Mouse (Mus musculus) kidney, adult 11 months (tissue): ENCODE measurements around the gene Wrnip1.
A peak's percentile ranks its signal among the peaks of the same experiment; 100 is the strongest.
"Not testable (repeated sequence)": the region's sequence is repeated elsewhere in the genome, so short reads cannot be mapped to it uniquely, and the experiment has no call there.

Experiments
- DNase-seq: peaks from one replicate; pipeline ENCODE4 v3.0.0; 2022

Wrnip1 gene

GRCm38 (mm10) chr13:32853073-32853472, 51.2 kb downstream of the Wrnip1 start:
- no peak for DNase-seq

GRCm38 (mm10) chr13:32860821-32861220, 59.0 kb downstream of the Wrnip1 start:
- no peak for DNase-seq

- DNase-seq: no peak
Measured at GRCm38 (mm10) chr13:32863456-32863855, 61.6 kb downstream of the Wrnip1 start.

- not testable (repeated sequence) for DNase-seq
Measured at GRCm38 (mm10) chr13:32864529-32864928, 62.7 kb downstream of the Wrnip1 start.

- no peak for DNase-seq
Measured at GRCm38 (mm10) chr13:32865591-32865990, 63.8 kb downstream of the Wrnip1 start.

- peak; percentile 27 for DNase-seq
Measured at GRCm38 (mm10) chr13:32866484-32866883, 64.6 kb downstream of the Wrnip1 start.

GRCm38 (mm10) chr13:32867030-32867429, 65.2 kb downstream of the Wrnip1 start:
- DNase-seq: no peak

GRCm38 (mm10) chr13:32868233-32868632, 66.4 kb downstream of the Wrnip1 start:
- not testable (repeated sequence) for DNase-seq

- no peak for DNase-seq
Measured at GRCm38 (mm10) chr13:32868843-32869242, 67.0 kb downstream of the Wrnip1 start.
